30 mouse cellular contexts compared by ENCODE assay signal in genomic region chr5:52375847-52376246, GRCm38 (mm10). TPM values are rescaled to one million over a fixed set of nuclear protein-coding genes. Genes with fewer than 3 reads are reported as not detected.
DNase-seq lines count a peak whose midpoint lies in the region; ATAC-seq and TF ChIP-seq lines count a peak whose summit lies in the region.
"Had no signal": no experiment of that assay in that cellular context is flagged by ENCODE, and none has a peak within 500 bp of the region (broad histone marks: within the 10 kb centered on the region; RNA-seq: fewer than 3 reads in every experiment).

No protein-coding gene starts in this region.

- no peak overlapping the region for H3K27ac ChIP-seq in forebrain, embryonic 14.5 days (ENCODE audit: low read depth, low read length)
- no peak overlapping the region for H3K27ac ChIP-seq in forebrain, postnatal 0 days (ENCODE audit: low read depth, low read length)
- peak overlapping the region; percentile 40; the same call in 1 of the 2 replicates for H3K27ac ChIP-seq in hindbrain, embryonic 13.5 days
- H3K27ac ChIP-seq in hindbrain, embryonic 12.5 days: no peak overlapping the region
- no peak overlapping the region for H3K27ac ChIP-seq in midbrain, embryonic 11.5 days (ENCODE audit: low read depth, low read length)
- no peak overlapping the region for H3K27ac ChIP-seq in midbrain, postnatal 0 days (ENCODE audit: low read depth, low read length)
- H3K27ac ChIP-seq: embryonic facial prominence, embryonic 13.5 days; gastrocnemius, adult 2 months; heart, embryonic 10.5 days; heart, embryonic 13.5 days; hindbrain, embryonic 14.5 days had no signal

- no peak overlapping the region for H3K9ac ChIP-seq in forebrain, embryonic 14.5 days (ENCODE audit: low read length)
- no peak overlapping the region for H3K9ac ChIP-seq in forebrain, postnatal 0 days
- no peak overlapping the region for H3K9ac ChIP-seq in hindbrain, embryonic 13.5 days
- no peak overlapping the region for H3K9ac ChIP-seq in hindbrain, embryonic 12.5 days
- H3K9ac ChIP-seq in midbrain, embryonic 11.5 days (ENCODE audit: low read length): no peak overlapping the region
- H3K9ac ChIP-seq in midbrain, postnatal 0 days (replicated peaks; ENCODE audit: low read length, poor library complexity, severe bottlenecking): no peak overlapping the region
- H3K9ac ChIP-seq: embryonic facial prominence, embryonic 13.5 days; heart, embryonic 13.5 days; hindbrain, embryonic 14.5 days had no signal

- no peaks in the 10 kb centered on the region for H3K36me3 ChIP-seq in forebrain, embryonic 14.5 days (ENCODE audit: control insufficient read depth, insufficient read depth, low read length)
- peaks cover 9% of the 10 kb centered on the region; the same call in 1 of the 2 replicates for H3K36me3 ChIP-seq in forebrain, postnatal 0 days (ENCODE audit: insufficient read depth)
- no peaks in the 10 kb centered on the region for H3K36me3 ChIP-seq in hindbrain, embryonic 13.5 days
- no peaks in the 10 kb centered on the region for H3K36me3 ChIP-seq in hindbrain, embryonic 12.5 days
- no peaks in the 10 kb centered on the region for H3K36me3 ChIP-seq in midbrain, embryonic 11.5 days (ENCODE audit: control insufficient read depth, insufficient read depth, low read length)
- H3K36me3 ChIP-seq in midbrain, postnatal 0 days (ENCODE audit: insufficient read depth, low read length): 0 out of 2 replicates have a peak, but pooled peaks cover 5% of the 10 kb centered on the region
- H3K36me3 ChIP-seq: embryonic facial prominence, embryonic 13.5 days; G1E; heart, embryonic 10.5 days; heart, embryonic 13.5 days had no signal

- H3K4me1 ChIP-seq in forebrain, embryonic 14.5 days (ENCODE audit: control insufficient read depth, insufficient read depth, low read length): no peaks in the 10 kb centered on the region
- H3K4me1 ChIP-seq in forebrain, postnatal 0 days (ENCODE audit: insufficient read depth): no peaks in the 10 kb centered on the region
- peaks cover 8% of the 10 kb centered on the region for H3K4me1 ChIP-seq in hindbrain, embryonic 13.5 days (replicated peaks)
- no peaks in the 10 kb centered on the region for H3K4me1 ChIP-seq in hindbrain, embryonic 12.5 days
- H3K4me1 ChIP-seq in midbrain, embryonic 11.5 days (ENCODE audit: control insufficient read depth, insufficient read depth, low read length): no peaks in the 10 kb centered on the region
- no peaks in the 10 kb centered on the region for H3K4me1 ChIP-seq in midbrain, postnatal 0 days (ENCODE audit: insufficient read depth, low read length)
- H3K4me1 ChIP-seq: embryonic facial prominence, embryonic 13.5 days; heart, embryonic 13.5 days had no signal

- no peaks in the 10 kb centered on the region for H3K27me3 ChIP-seq in forebrain, embryonic 14.5 days (replicated peaks; ENCODE audit: control insufficient read depth, insufficient read depth, low read length)
- H3K27me3 ChIP-seq in forebrain, postnatal 0 days (ENCODE audit: insufficient read depth, low read length): no peaks in the 10 kb centered on the region
- no peaks in the 10 kb centered on the region for H3K27me3 ChIP-seq in hindbrain, embryonic 13.5 days
- no peaks in the 10 kb centered on the region for H3K27me3 ChIP-seq in hindbrain, embryonic 12.5 days
- H3K27me3 ChIP-seq in midbrain, embryonic 11.5 days (ENCODE audit: control insufficient read depth, insufficient read depth, low read length): no peaks in the 10 kb centered on the region
- no peaks in the 10 kb centered on the region for H3K27me3 ChIP-seq in midbrain, postnatal 0 days (ENCODE audit: insufficient read depth, low read length)
- H3K27me3 ChIP-seq: CH12.LX; embryonic facial prominence, embryonic 13.5 days; heart, embryonic 13.5 days; Patski had no signal

- 76% methylated on average over 9 of the region's 9 CpGs for WGBS in forebrain, embryonic 14.5 days
- WGBS in forebrain, postnatal 0 days: 71% methylated on average over 9 of the region's 9 CpGs
- WGBS in hindbrain, embryonic 13.5 days: 80% methylated on average over 9 of the region's 9 CpGs
- WGBS in hindbrain, embryonic 12.5 days: 81% methylated on average over 9 of the region's 9 CpGs
- 85% methylated on average over 9 of the region's 9 CpGs for WGBS in midbrain, embryonic 11.5 days
- WGBS in midbrain, postnatal 0 days: 86% methylated on average over 9 of the region's 9 CpGs

- H3K4me3 ChIP-seq in forebrain, embryonic 14.5 days (ENCODE audit: low read depth, low read length): no peak overlapping the region
- H3K4me3 ChIP-seq in forebrain, postnatal 0 days (ENCODE audit: low read depth, low read length): no peak overlapping the region
- H3K4me3 ChIP-seq in hindbrain, embryonic 13.5 days: no peak overlapping the region
- no peak overlapping the region for H3K4me3 ChIP-seq in hindbrain, embryonic 12.5 days
- no peak overlapping the region for H3K4me3 ChIP-seq in midbrain, embryonic 11.5 days (ENCODE audit: low read depth, low read length)
- no peak overlapping the region for H3K4me3 ChIP-seq in midbrain, postnatal 0 days (ENCODE audit: low read depth, low read length)
- H3K4me3 ChIP-seq: embryonic facial prominence, embryonic 13.5 days; erythroblast, embryonic 14.5 days; gastrocnemius, adult 2 months; heart, embryonic 10.5 days; heart, embryonic 13.5 days had no signal

- peak; percentile 69; the same call in 1 of the 2 replicates for ATAC-seq in forebrain, embryonic 14.5 days
- ATAC-seq in forebrain, postnatal 0 days: no peak
- no peak for ATAC-seq in hindbrain, embryonic 13.5 days (ENCODE audit: low FRiP score)
- ATAC-seq in hindbrain, embryonic 12.5 days (ENCODE audit: low FRiP score): no peak
- ATAC-seq in midbrain, embryonic 11.5 days (ENCODE audit: low FRiP score): no peak
- ATAC-seq in midbrain, postnatal 0 days (ENCODE audit: low FRiP score): no peak
- ATAC-seq: intestine, postnatal 0 days; Patski had no signal

- peak; percentile 19 for DNase-seq in forebrain, embryonic 14.5 days (ENCODE audit: low spot score)
- no peak for DNase-seq in forebrain, postnatal 0 days
- peak; percentile 66 for DNase-seq in midbrain, embryonic 11.5 days (ENCODE audit: low spot score, missing footprints)
- DNase-seq in midbrain, postnatal 0 days (ENCODE audit: low spot score): no peak
- DNase-seq in heart, adult 9 months (ENCODE audit: low spot score in 2 of 2): no peak
- DNase-seq: adrenal gland, postnatal 10 days; adrenal gland, postnatal 36 days; B cell, adult 2 months; cerebellum, adult 11 months; cerebellum, adult 2 months; cerebellum, adult 9-11 months; cerebellum, postnatal 25 days; gastrocnemius, adult 2 months; gastrocnemius, postnatal 25 days; heart, adult 18-20 months; heart, postnatal 14 days; heart, postnatal 4 days; kidney, adult 2 months had no signal

- no peaks in the 10 kb centered on the region for H3K9me3 ChIP-seq in forebrain, embryonic 14.5 days (replicated peaks; ENCODE audit: control insufficient read depth, low read length)
- H3K9me3 ChIP-seq in forebrain, postnatal 0 days (ENCODE audit: low read length): no peaks in the 10 kb centered on the region
- no peaks in the 10 kb centered on the region for H3K9me3 ChIP-seq in hindbrain, embryonic 13.5 days
- H3K9me3 ChIP-seq in hindbrain, embryonic 12.5 days (replicated peaks): no peaks in the 10 kb centered on the region
- H3K9me3 ChIP-seq in midbrain, embryonic 11.5 days (ENCODE audit: control insufficient read depth, low read length): no peaks in the 10 kb centered on the region
- no peaks in the 10 kb centered on the region for H3K9me3 ChIP-seq in midbrain, postnatal 0 days (ENCODE audit: low read length)
- H3K9me3 ChIP-seq: embryonic facial prominence, embryonic 13.5 days; heart, embryonic 10.5 days; heart, embryonic 13.5 days had no signal

- H3K4me2 ChIP-seq in forebrain, embryonic 14.5 days (ENCODE audit: low read length): no peak overlapping the region
- H3K4me2 ChIP-seq in forebrain, postnatal 0 days (ENCODE audit: low read depth): no peak overlapping the region
- H3K4me2 ChIP-seq in hindbrain, embryonic 13.5 days: no peak overlapping the region
- no peak overlapping the region for H3K4me2 ChIP-seq in hindbrain, embryonic 12.5 days (replicated peaks)
- H3K4me2 ChIP-seq in midbrain, embryonic 11.5 days: no peak overlapping the region
- no peak overlapping the region for H3K4me2 ChIP-seq in midbrain, postnatal 0 days (ENCODE audit: low read depth, low read length, poor library complexity, severe bottlenecking)
- H3K4me2 ChIP-seq: embryonic facial prominence, embryonic 13.5 days; heart, embryonic 13.5 days; hindbrain, embryonic 14.5 days had no signal

- TF ChIP-seq CTCF in forebrain, postnatal 0 days (IDR thresholded peaks at IDR 0.05; ENCODE audit: low read depth): no peak
- no peak for TF ChIP-seq CTCF in midbrain, postnatal 0 days (IDR thresholded peaks at IDR 0.05)

RNA-seq across cellular contexts. Expression of gene Sod3, which starts 12.3 kb away (rescaled TPM):
- polyA plus RNA-seq in forebrain, embryonic 14.5 days (2014; fragmentation: Nextera tagmentation; extraction: Ambion mirVana): 0.97 and 1.6 TPM in 2 replicates
- 1.8 and 2.0 TPM in 2 replicates for total RNA-seq in forebrain, postnatal 0 days (2014; rRNA removed)
- 3.5 and 4.2 TPM in 2 replicates for polyA plus RNA-seq in forebrain, postnatal 0 days (2015; fragmentation: Nextera tagmentation; extraction: Ambion mirVana)
- 1.2 TPM in 2 replicates for polyA plus RNA-seq in hindbrain, embryonic 13.5 days (2015; fragmentation: Nextera tagmentation; extraction: Ambion mirVana)
- polyA plus RNA-seq in hindbrain, embryonic 12.5 days (2016; fragmentation: Nextera tagmentation; extraction: Ambion mirVana): 0.46 and 0.70 TPM in 2 replicates
- polyA plus RNA-seq in midbrain, embryonic 11.5 days (2014; fragmentation: Nextera tagmentation; extraction: Ambion mirVana): 0.74 and 0.75 TPM in 2 replicates
- 2.5 and 3.0 TPM in 2 replicates for total RNA-seq in midbrain, postnatal 0 days (2014; rRNA removed)
- 4.0 and 4.3 TPM in 2 replicates for polyA plus RNA-seq in midbrain, postnatal 0 days (2015; fragmentation: Nextera tagmentation; extraction: Ambion mirVana)
- total RNA-seq: CH12.LX; common myeloid progenitor, adult 5-6 weeks had no signal
- polyA plus RNA-seq: G1E had no signal

Comparison
In these comparisons a context has a peak if more than half of its experiments do, and no peak if none do; other contexts are left out.
1. DNase-seq: peak in forebrain, embryonic 14.5 days (single experiment) and midbrain, embryonic 11.5 days (single experiment); none in forebrain, postnatal 0 days (single experiment), midbrain, postnatal 0 days (single experiment) and heart, adult 9 months (0 of 2).